Mouse (Mus musculus) midbrain, embryonic 10.5 days (tissue): ENCODE data around the gene Raph1. TPM values are rescaled to one million over a fixed set of nuclear protein-coding genes. Genes with fewer than 3 reads are reported as not detected.

Experiments
- DNase-seq: peaks from one replicate; pipeline ENCODE4 v3.0.0-alpha.2; 2017; ENCODE audit warnings: low spot score
- H3K27ac ChIP-seq: fragments of 300-500 bp; sonication (generic); replicated peaks from 2 replicates; pipeline ENCODE4 v1.5.1; 2016; ENCODE audit warnings: mild to moderate bottlenecking
- H3K27me3 ChIP-seq: fragments of 300-500 bp; sonication (generic); 2 replicates; pipeline ENCODE4 v1.6.1; 2016; ENCODE audit warnings: low read depth, mild to moderate bottlenecking; ENCODE audit not compliant: poor library complexity, severe bottlenecking
- H3K36me3 ChIP-seq: fragments of 300-500 bp; sonication (generic); 2 replicates; pipeline ENCODE4 v1.6.1; 2016; ENCODE audit warnings: mild to moderate bottlenecking, moderate library complexity
- H3K4me1 ChIP-seq: fragments of 300-500 bp; sonication (generic); 2 replicates; pipeline ENCODE4 v1.6.1; 2016
- H3K4me3 ChIP-seq: fragments of 300-500 bp; sonication (generic); 2 replicates; pipeline ENCODE4 v1.5.1; 2016; ENCODE audit warnings: mild to moderate bottlenecking, moderate library complexity
- H3K9me3 ChIP-seq: fragments of 300-500 bp; sonication (generic); replicated peaks from 2 replicates; pipeline ENCODE4 v1.6.1; 2016; ENCODE audit warnings: mild to moderate bottlenecking
- WGBS: fragments of 180-500 bp; shearing (Covaris S2); methylation state at CpG from one replicate; pipeline ENCODE4 v1.1.7; 2016; 5-methylcytosine and 5-hydroxymethylcytosine counted together
- polyA plus RNA-seq: library from polyadenylated mRNA; unstranded; fragments of >200 nt; fragmentation: Nextera tagmentation; extraction: Ambion mirVana; gene quantifications from 2 replicates; pipeline ENCODE4 v1.2.1, GENCODE M21; 2016

The Raph1 gene
- polyA plus RNA-seq, 1 experiment from 2014 or later, result 19.9 TPM

- no peaks in the 10 kb centered on the region for H3K36me3 ChIP-seq
- H3K27me3 ChIP-seq, result peaks cover 4% of the 10 kb centered on the region; the same call in 1 of the 2 replicates
- no peak overlapping the region for H3K4me3 ChIP-seq
- peaks cover 7% of the 10 kb centered on the region for H3K4me1 ChIP-seq
- no peak for DNase-seq
- 0 out of 2 replicates have a peak, but pooled peaks cover 6% of the 10 kb centered on the region for H3K9me3 ChIP-seq
- no peak overlapping the region for H3K27ac ChIP-seq
- 94% methylated on average over 6 of the region's 6 CpGs for WGBS
Measured at GRCm38 (mm10) chr1:60593101-60593500, 26.2 kb upstream of the Raph1 start.

DNA sequence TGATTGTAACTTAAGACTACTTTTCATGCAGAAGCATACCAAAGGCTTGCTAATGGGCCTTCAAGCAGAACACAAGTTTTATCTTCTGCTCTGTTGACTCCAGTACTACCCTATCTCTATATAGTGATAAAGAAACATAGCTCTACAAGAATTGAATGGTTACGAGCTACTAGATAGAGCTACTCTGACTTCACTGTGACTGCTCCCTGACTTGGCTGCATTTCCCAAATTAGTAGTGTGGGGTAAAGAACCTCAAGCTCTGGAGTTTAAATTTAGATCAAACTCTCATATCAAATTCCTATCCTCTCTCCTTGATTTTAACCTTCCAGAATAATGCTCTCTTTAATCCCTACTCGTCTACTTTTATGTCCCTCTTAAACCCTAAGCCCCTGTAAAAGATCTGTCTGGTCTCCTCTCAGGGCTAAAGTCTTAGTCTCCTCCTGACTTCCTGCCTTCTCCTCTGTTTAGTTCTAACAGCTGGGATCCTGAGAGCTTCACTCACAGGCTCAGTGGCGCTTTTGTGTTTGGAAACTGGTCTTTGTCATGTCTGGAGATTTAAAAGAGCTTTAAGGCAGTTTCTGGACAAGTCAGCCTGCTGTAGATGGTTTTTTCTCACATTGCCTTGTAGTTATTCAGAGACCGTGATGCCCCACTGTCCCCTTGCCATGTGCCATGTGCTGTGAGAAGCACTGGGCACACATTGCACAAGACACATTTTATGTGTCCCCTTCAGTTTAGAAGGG, 22.2 kb upstream of the Raph1 start:
- H3K9me3 ChIP-seq, result peaks cover 12% of the 10 kb centered on the region; the same call in 1 of the 2 replicates
- no peaks in the 10 kb centered on the region for H3K4me1 ChIP-seq
- H3K36me3 ChIP-seq, result no peaks in the 10 kb centered on the region
- H3K4me3 ChIP-seq, result no peak overlapping the region
- no peak overlapping the region for H3K27ac ChIP-seq
- H3K27me3 ChIP-seq, result no peaks in the 10 kb centered on the region
- WGBS, result 61% methylated on average over 4 of the region's 4 CpGs
- no peak for DNase-seq

DNA sequence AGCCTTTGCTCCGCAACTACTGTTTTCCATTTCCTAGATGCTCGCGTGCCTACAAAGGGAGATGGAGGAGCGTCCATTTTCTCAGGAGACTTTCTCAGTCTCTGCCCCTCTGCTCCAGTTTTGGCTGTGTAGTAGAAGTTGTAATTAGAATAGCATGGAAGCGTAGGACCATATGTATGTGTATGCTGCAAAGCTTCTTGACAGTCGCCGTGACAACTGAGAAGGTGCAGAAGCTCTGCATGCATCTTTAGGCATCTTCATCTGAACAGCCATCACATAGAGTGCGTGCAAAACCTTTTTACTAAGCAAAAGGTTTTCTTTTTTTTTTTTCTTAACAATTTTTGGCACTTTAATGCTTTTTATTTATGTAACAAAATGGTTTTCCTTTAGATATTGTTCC, 14.1 kb upstream of the Raph1 start:
- H3K9me3 ChIP-seq, result peaks cover 4% of the 10 kb centered on the region; the same call in 1 of the 2 replicates
- H3K27me3 ChIP-seq, result no peaks in the 10 kb centered on the region
- H3K4me3 ChIP-seq, result no peak overlapping the region
- H3K27ac ChIP-seq, result no peak overlapping the region
- 91% methylated on average over 8 of the region's 8 CpGs for WGBS
- DNase-seq, result no peak
- no peaks in the 10 kb centered on the region for H3K4me1 ChIP-seq
- H3K36me3 ChIP-seq, result no peaks in the 10 kb centered on the region

DNA sequence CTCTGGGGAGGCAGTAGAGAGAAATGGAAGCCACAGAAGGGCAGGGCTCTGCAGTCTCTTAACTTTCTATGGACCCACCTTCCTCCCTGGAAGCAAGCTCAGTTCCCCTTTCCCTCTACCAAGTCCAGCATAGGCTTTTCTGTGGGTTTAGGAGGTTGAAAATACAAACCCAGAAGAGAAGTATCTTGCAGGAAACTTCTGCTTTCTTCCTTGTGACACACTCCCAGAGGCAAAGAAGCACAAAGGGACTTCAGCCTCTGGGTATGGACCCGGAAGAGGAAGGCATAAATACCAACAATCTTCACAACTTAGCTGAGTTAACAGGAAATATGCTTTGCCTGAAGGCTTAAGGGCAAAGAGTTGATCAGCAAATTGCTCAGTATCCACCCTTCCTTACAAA, 13.0 kb upstream of the Raph1 start:
- Histone ChIP-seq H3K9me3 (no peaks in the 10 kb centered on the region), H3K27ac (no peak overlapping the region), H3K27me3 (no peaks in the 10 kb centered on the region), H3K4me3 (no peak overlapping the region), H3K4me1 (no peaks in the 10 kb centered on the region), H3K36me3 (no peaks in the 10 kb centered on the region)
- 87% methylated on average over 1 of the region's 1 CpGs for WGBS
- DNase-seq, result no peak

DNA sequence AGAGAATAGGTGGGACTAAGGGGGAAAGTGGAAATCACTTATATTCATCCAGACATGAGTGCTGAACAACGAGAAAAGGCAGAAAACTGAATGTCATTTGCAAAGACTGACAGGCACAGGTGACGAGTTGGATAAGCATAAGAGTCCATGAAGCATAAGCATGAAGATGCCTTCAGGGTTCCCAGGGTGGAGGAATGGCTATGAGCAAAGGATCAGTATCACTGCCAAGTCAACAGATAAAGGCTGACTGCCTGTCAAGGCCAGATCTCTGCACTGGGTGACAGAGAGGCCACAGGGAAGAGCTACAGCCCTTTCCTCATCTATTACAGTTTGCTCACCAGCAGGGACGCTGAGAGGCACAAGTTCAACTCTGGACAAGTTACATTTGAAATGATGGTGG, 5.8 kb upstream of the Raph1 start:
- Histone ChIP-seq H3K27me3 (0 out of 2 replicates have a peak, but pooled peaks cover 9% of the 10 kb centered on the region), H3K4me1 (0 out of 2 replicates have a peak, but pooled peaks cover 2% of the 10 kb centered on the region), H3K9me3 (no peaks in the 10 kb centered on the region), H3K36me3 (no peaks in the 10 kb centered on the region), H3K27ac (no peak overlapping the region), H3K4me3 (no peak overlapping the region)
- DNase-seq, result no peak
- 70% methylated on average over 3 of the region's 3 CpGs for WGBS

DNA sequence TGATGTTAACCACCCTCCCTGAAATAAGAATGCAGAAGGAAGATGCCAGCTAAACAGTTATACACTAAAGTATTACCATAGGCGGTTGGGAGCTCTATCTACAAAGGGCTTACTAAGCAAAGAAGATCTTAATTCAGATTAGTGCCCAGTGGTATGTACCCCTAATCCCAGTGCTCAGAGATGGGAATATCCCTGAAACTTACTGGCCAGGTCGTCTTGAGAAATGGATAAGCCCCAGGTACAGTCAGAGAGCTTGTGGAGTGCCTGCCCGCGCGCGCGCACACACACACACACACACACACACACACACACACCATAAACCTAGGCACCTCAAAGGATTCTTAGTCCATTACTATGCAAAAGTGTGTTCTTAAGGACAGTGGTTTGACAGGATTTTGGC, 2.8 kb upstream of the Raph1 start:
- no peak for DNase-seq
- 95% methylated on average over 7 of the region's 7 CpGs for WGBS
- no peaks in the 10 kb centered on the region for H3K9me3 ChIP-seq

GRCm38 (mm10) chr1:60569210-60569609, 2.3 kb upstream of the Raph1 start:
- Histone ChIP-seq H3K4me1 (peaks cover 21% of the 10 kb centered on the region), H3K36me3 (no peaks in the 10 kb centered on the region), H3K27me3 (0 out of 2 replicates have a peak, but pooled peaks cover 9% of the 10 kb centered on the region), H3K9me3 (no peaks in the 10 kb centered on the region), H3K4me3 (no peak overlapping the region), H3K27ac (no peak overlapping the region)
- 66% methylated on average over 5 of the region's 5 CpGs for WGBS
- DNase-seq, result no peak

More for the DNA sequence above, 2.8 kb upstream of the Raph1 start:
- no peak overlapping the region for H3K4me3 ChIP-seq
- H3K4me1 ChIP-seq, result peaks cover 16% of the 10 kb centered on the region
- H3K36me3 ChIP-seq, result no peaks in the 10 kb centered on the region
- H3K27ac ChIP-seq, result no peak overlapping the region
- H3K27me3 ChIP-seq, result 0 out of 2 replicates have a peak, but pooled peaks cover 9% of the 10 kb centered on the region

GRCm38 (mm10) chr1:60567321-60567720, 417 bp upstream of the Raph1 start:
- Histone ChIP-seq H3K9me3 (0 out of 2 replicates have a peak, but pooled peaks cover under 1% of the 10 kb centered on the region), H3K4me1 (peaks cover 19% of the 10 kb centered on the region), H3K27me3 (0 out of 2 replicates have a peak, but pooled peaks cover 9% of the 10 kb centered on the region), H3K4me3 (peak overlapping the region; percentile 85), H3K27ac (peak overlapping the region; percentile 97), H3K36me3 (peaks cover 7% of the 10 kb centered on the region)
- WGBS, result 29% methylated on average over 5 of the region's 5 CpGs
- no peak for DNase-seq

GRCm38 (mm10) chr1:60565931-60566630, 823 bp downstream of the Raph1 start:
- no peak for DNase-seq
- H3K9me3 ChIP-seq, result peaks cover 11% of the 10 kb centered on the region; the same call in 1 of the 2 replicates
- peaks cover 19% of the 10 kb centered on the region for H3K4me1 ChIP-seq
- whole genome bisulfite sequencing, result under 1% methylated on average over 56 of the region's 56 CpGs
- H3K27ac ChIP-seq, result peak overlapping the region; percentile 97
- peaks cover 20% of the 10 kb centered on the region for H3K36me3 ChIP-seq
- H3K4me3 ChIP-seq, result peak overlapping the region; percentile 85
- H3K27me3 ChIP-seq, result 0 out of 2 replicates have a peak, but pooled peaks cover 9% of the 10 kb centered on the region

- H3K27me3 ChIP-seq, result 0 out of 2 replicates have a peak, but pooled peaks cover 9% of the 10 kb centered on the region
- H3K9me3 ChIP-seq, result peaks cover 18% of the 10 kb centered on the region
- H3K27ac ChIP-seq, result peak overlapping the region; percentile 97
- peak; percentile 53 for DNase-seq
- H3K4me1 ChIP-seq, result peaks cover 19% of the 10 kb centered on the region
- H3K4me3 ChIP-seq, result peak overlapping the region; percentile 85
- peaks cover 26% of the 10 kb centered on the region for H3K36me3 ChIP-seq
- WGBS, result 3% methylated on average over 13 of the region's 13 CpGs
Measured at GRCm38 (mm10) chr1:60565270-60565920, 1.5 kb downstream of the Raph1 start.

- WGBS, result 92% methylated on average over 5 of the region's 5 CpGs
- DNase-seq, result no peak
- peaks cover 29% of the 10 kb centered on the region for H3K36me3 ChIP-seq
- H3K27ac ChIP-seq, result no peak overlapping the region
- 0 out of 2 replicates have a peak, but pooled peaks cover 9% of the 10 kb centered on the region for H3K27me3 ChIP-seq
- peaks cover 19% of the 10 kb centered on the region for H3K4me1 ChIP-seq
- peak overlapping the region; percentile 85 for H3K4me3 ChIP-seq
- H3K9me3 ChIP-seq, result peaks cover 18% of the 10 kb centered on the region
Measured at GRCm38 (mm10) chr1:60564691-60565090, 2.2 kb downstream of the Raph1 start.

- peaks cover 18% of the 10 kb centered on the region for H3K9me3 ChIP-seq
- no peak overlapping the region for H3K4me3 ChIP-seq
- H3K27ac ChIP-seq, result no peak overlapping the region
- no peak for DNase-seq
- H3K36me3 ChIP-seq, result peaks cover 34% of the 10 kb centered on the region
- H3K27me3 ChIP-seq, result no peaks in the 10 kb centered on the region
- H3K4me1 ChIP-seq, result peaks cover 19% of the 10 kb centered on the region
Measured at GRCm38 (mm10) chr1:60563021-60563420, 3.9 kb downstream of the Raph1 start.
